Mouse (Mus musculus) neural tube, embryonic 12.5 days (tissue): ENCODE measurements around the gene Emsy. TPM values are rescaled to one million over a fixed set of nuclear protein-coding genes. Genes with fewer than 3 reads are reported as not detected.
A peak's percentile ranks its signal among the peaks of the same experiment; 100 is the strongest.

ENCODE experiments used
- ATAC-seq: fragments of 200-750 bp; cut with Nextera tagmentation; 2 replicates; pipeline ENCODE4 v1.8.0; 2017; ENCODE audit warnings: low read depth, mild to moderate bottlenecking, moderate TSS enrichment, moderate library complexity; ENCODE audit not compliant: low FRiP score
- H3K27ac ChIP-seq: fragments of 300-500 bp; sonication (generic); 2 replicates; pipeline ENCODE4 v1.5.1; 2016
- H3K27me3 ChIP-seq: fragments of 300-500 bp; sonication (generic); replicated peaks from 2 replicates; pipeline ENCODE4 v1.6.1; 2016; ENCODE audit warnings: mild to moderate bottlenecking
- H3K36me3 ChIP-seq: fragments of 300-500 bp; sonication (generic); 2 replicates; pipeline ENCODE4 v1.6.1; 2016; ENCODE audit warnings: mild to moderate bottlenecking
- H3K4me1 ChIP-seq: fragments of 300-500 bp; sonication (generic); 2 replicates; pipeline ENCODE4 v1.6.1; 2016
- H3K4me2 ChIP-seq: fragments of 300-500 bp; sonication (generic); replicated peaks from 2 replicates; pipeline ENCODE4 v1.6.1; 2016; ENCODE audit warnings: mild to moderate bottlenecking
- H3K4me3 ChIP-seq: fragments of 300-500 bp; sonication (generic); 2 replicates; pipeline ENCODE4 v1.5.1; 2016
- H3K9ac ChIP-seq: fragments of 300-500 bp; sonication (generic); 2 replicates; pipeline ENCODE4 v1.6.1; 2016; ENCODE audit warnings: mild to moderate bottlenecking
- H3K9me3 ChIP-seq: fragments of 300-500 bp; sonication (generic); 2 replicates; pipeline ENCODE4 v1.6.1; 2016; ENCODE audit warnings: mild to moderate bottlenecking
- WGBS: fragments of 180-500 bp; shearing (Covaris S2); methylation state at CpG from one replicate; pipeline ENCODE4 v1.1.7; 2016; 5-methylcytosine and 5-hydroxymethylcytosine counted together
- polyA plus RNA-seq: library from polyadenylated mRNA; unstranded; fragments of >200 nt; fragmentation: Nextera tagmentation; extraction: Ambion mirVana; gene quantifications from 2 replicates; pipeline ENCODE4 v1.2.1, GENCODE M21; 2016

The Emsy gene
- polyA plus RNA-seq, 1 experiment from 2014 or later, result 46.0 TPM

GRCm38 (mm10) chr7:98548839-98549238, 107.7 kb downstream of the Emsy start:
- Histone ChIP-seq H3K4me2 (no peak overlapping the region), H3K36me3 (no peaks in the 10 kb centered on the region), H3K9ac (no peak overlapping the region), H3K9me3 (no peaks in the 10 kb centered on the region), H3K4me3 (no peak overlapping the region), H3K27ac (no peak overlapping the region), H3K27me3 (no peaks in the 10 kb centered on the region), H3K4me1 (no peaks in the 10 kb centered on the region)
- ATAC-seq, result no peak
- WGBS, result 44% methylated on average over 3 of the region's 3 CpGs

GRCm38 (mm10) chr7:98544556-98544955, 112.0 kb downstream of the Emsy start:
- Histone ChIP-seq H3K36me3 (no peaks in the 10 kb centered on the region), H3K9ac (no peak overlapping the region), H3K9me3 (no peaks in the 10 kb centered on the region), H3K27me3 (no peaks in the 10 kb centered on the region), H3K4me2 (no peak overlapping the region), H3K4me1 (0 out of 2 replicates have a peak, but pooled peaks cover 3% of the 10 kb centered on the region), H3K27ac (no peak overlapping the region), H3K4me3 (no peak overlapping the region)
- 75% methylated on average over 3 of the region's 3 CpGs for WGBS
- ATAC-seq, result no peak

GRCm38 (mm10) chr7:98543853-98544370, 112.7 kb downstream of the Emsy start:
- Histone ChIP-seq H3K27me3 (no peaks in the 10 kb centered on the region), H3K4me2 (no peak overlapping the region), H3K4me3 (no peak overlapping the region), H3K4me1 (0 out of 2 replicates have a peak, but pooled peaks cover 3% of the 10 kb centered on the region), H3K9ac (no peak overlapping the region), H3K27ac (no peak overlapping the region), H3K36me3 (no peaks in the 10 kb centered on the region), H3K9me3 (no peaks in the 10 kb centered on the region)
- 52% methylated on average over 11 of the region's 11 CpGs for WGBS
- no peak for ATAC-seq

GRCm38 (mm10) chr7:98542731-98543142, 113.8 kb downstream of the Emsy start:
- Histone ChIP-seq H3K27me3 (no peaks in the 10 kb centered on the region), H3K4me2 (no peak overlapping the region), H3K9ac (no peak overlapping the region), H3K9me3 (no peaks in the 10 kb centered on the region), H3K4me1 (peaks cover 11% of the 10 kb centered on the region; the same call in 1 of the 2 replicates), H3K27ac (no peak overlapping the region), H3K36me3 (no peaks in the 10 kb centered on the region), H3K4me3 (no peak overlapping the region)
- ATAC-seq, result no peak
- WGBS, result 61% methylated on average over 6 of the region's 6 CpGs

DNA sequence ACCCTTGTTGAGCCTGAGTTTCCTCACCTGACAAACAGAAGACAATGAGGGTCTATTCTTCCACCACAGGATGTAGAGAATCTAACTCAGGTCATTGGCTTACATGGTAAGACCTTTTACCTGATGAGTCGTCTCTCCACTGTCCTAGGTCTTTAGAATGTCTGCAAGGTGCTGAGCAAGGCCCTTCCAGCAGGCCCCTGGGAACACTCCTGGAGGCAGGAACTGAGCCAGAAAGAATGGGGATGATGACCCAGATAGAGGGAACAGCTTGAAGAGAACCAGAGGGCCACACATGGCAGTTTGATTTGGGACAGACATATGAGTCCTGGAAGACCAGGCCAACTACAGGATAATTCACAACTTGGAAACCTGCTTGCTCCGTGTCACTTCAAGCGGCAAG, 114.3 kb downstream of the Emsy start:
- Histone ChIP-seq H3K9ac (no peak overlapping the region), H3K4me1 (peaks cover 16% of the 10 kb centered on the region; the same call in 1 of the 2 replicates), H3K4me3 (no peak overlapping the region), H3K9me3 (no peaks in the 10 kb centered on the region), H3K27me3 (no peaks in the 10 kb centered on the region), H3K27ac (no peak overlapping the region), H3K4me2 (no peak overlapping the region), H3K36me3 (no peaks in the 10 kb centered on the region)
- no peak for ATAC-seq
- 89% methylated on average over 3 of the region's 3 CpGs for WGBS

DNA sequence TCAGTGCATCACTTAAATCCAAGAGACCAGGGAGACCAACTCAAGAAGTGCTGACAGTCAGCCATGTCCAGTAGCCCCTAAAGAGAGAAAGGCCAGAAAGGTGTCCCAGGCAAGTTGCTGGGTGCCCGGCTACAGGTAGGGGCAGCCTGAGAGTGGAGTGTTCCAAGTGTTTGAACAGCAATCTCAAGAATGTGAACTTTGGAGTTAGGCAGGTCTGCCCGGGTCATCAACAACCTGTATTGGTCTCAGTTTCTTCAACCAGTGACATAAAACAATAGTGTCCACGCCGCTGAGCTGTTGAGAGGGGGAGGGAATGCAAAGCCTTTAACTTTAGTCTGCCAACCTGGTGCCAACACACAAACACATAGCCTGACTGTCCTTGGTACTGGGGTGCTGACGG, 115.0 kb downstream of the Emsy start:
- Histone ChIP-seq H3K4me2 (no peak overlapping the region), H3K4me3 (no peak overlapping the region), H3K27me3 (no peaks in the 10 kb centered on the region), H3K9ac (no peak overlapping the region), H3K4me1 (peaks cover 17% of the 10 kb centered on the region; the same call in 1 of the 2 replicates), H3K36me3 (no peaks in the 10 kb centered on the region), H3K9me3 (no peaks in the 10 kb centered on the region), H3K27ac (no peak overlapping the region)
- 94% methylated on average over 5 of the region's 5 CpGs for WGBS
- no peak for ATAC-seq

- no peak overlapping the region for H3K4me2 ChIP-seq
- no peak overlapping the region for H3K9ac ChIP-seq
- H3K4me3 ChIP-seq, result no peak overlapping the region
- ATAC-seq, result no peak
- no peaks in the 10 kb centered on the region for H3K27me3 ChIP-seq
- no peak overlapping the region for H3K27ac ChIP-seq
- H3K36me3 ChIP-seq, result no peaks in the 10 kb centered on the region
- WGBS, result 66% methylated on average over 2 of the region's 2 CpGs
- H3K4me1 ChIP-seq, result peaks cover 17% of the 10 kb centered on the region; the same call in 1 of the 2 replicates
- H3K9me3 ChIP-seq, result no peaks in the 10 kb centered on the region
These were observed 115.7 kb downstream of the Emsy start for GRCm38 (mm10) chr7:98540879-98541278.

GRCm38 (mm10) chr7:98537967-98538573, 118.5 kb downstream of the Emsy start:
- H3K9ac ChIP-seq, result no peak overlapping the region
- ATAC-seq, result no peak
- WGBS, result 31% methylated on average over 8 of the region's 8 CpGs
- H3K4me1 ChIP-seq, result peaks cover 17% of the 10 kb centered on the region; the same call in 1 of the 2 replicates
- H3K27ac ChIP-seq, result no peak overlapping the region
- H3K36me3 ChIP-seq, result no peaks in the 10 kb centered on the region
- H3K9me3 ChIP-seq, result no peaks in the 10 kb centered on the region
- no peaks in the 10 kb centered on the region for H3K27me3 ChIP-seq
- 0 out of 2 replicates have a peak overlapping the region, but pooled peaks have one; percentile 6 for H3K4me2 ChIP-seq
- no peak overlapping the region for H3K4me3 ChIP-seq

DNA sequence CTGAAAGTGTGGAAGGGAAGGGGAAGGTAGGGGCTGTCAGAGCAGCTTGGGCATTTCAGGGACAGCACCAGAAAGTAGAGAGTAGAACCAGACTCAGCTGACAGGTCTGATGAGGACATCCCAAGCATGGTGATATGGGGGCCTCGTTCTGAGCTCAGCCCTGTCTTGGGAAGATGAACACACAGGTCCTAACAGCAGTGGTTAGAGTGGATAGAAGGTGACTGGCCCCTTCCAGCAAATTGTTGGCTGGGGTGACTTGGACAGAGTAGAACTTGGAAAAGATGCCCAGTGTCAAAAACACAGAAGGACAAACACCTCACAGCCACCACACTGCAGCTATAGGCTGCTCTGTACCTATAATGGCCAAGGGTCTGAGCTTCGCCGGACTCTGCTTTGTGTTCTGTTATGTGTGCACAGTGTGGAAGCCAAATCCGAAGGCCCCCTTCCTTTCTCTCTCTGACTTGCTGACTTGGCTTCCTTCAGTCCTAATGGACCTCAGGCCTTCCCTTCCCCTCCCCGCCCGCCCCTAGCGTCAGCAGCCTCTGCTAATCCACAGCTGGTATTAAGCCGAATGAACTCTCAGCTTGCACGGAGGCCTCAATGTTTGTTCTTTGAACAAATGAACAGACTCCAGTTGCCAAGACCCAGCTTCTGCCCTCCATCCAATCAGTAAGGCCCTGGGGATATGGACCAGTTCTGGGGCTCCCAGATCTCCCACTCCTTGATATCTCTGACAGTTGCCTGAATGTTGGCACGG, 119.2 kb downstream of the Emsy start:
- Histone ChIP-seq H3K27ac (no peak overlapping the region), H3K4me1 (peaks cover 13% of the 10 kb centered on the region; the same call in 1 of the 2 replicates), H3K4me2 (0 out of 2 replicates have a peak overlapping the region, but pooled peaks have one; percentile 6), H3K4me3 (no peak overlapping the region), H3K9ac (no peak overlapping the region), H3K9me3 (no peaks in the 10 kb centered on the region), H3K36me3 (no peaks in the 10 kb centered on the region), H3K27me3 (no peaks in the 10 kb centered on the region)
- no peak for ATAC-seq
- 41% methylated on average over 10 of the region's 10 CpGs for WGBS

Other genes with a start within 250 kb of the Emsy start
- gene Gucy2d, start 216.4 kb downstream of the Emsy start, polyA plus RNA-seq, result not detected in 2 replicates
- 3.9 and 5.7 TPM in 2 replicates for gene Lrrc32, start 167.5 kb downstream of the Emsy start, polyA plus RNA-seq
- gene Thap12, start 46.3 kb upstream of the Emsy start, polyA plus RNA-seq, result 67.2 and 72.0 TPM in 2 replicates
- gene Wnt11, start 178.3 kb upstream of the Emsy start, polyA plus RNA-seq, result 7.2 and 9.4 TPM in 2 replicates